Mouse (Mus musculus) telencephalon, adult 2 months (tissue): Measurements from ENCODE around the gene P3h3.

ENCODE experiments used
- DNase-seq: peaks from one replicate; pipeline ENCODE4 v3.0.0-alpha.2; 2011; ENCODE audit warnings: low read depth, low spot score

The P3h3 gene

GRCm38 (mm10) chr6:124865766-124866362, 8.3 kb upstream of the P3h3 start:
- DNase-seq: no peak

GRCm38 (mm10) chr6:124863658-124864298, 6.2 kb upstream of the P3h3 start, which contains the start of gene Gpr162:
Gene Gpr162, minus strand, starts transcription at chr6:124863983.
- peak; percentile 80 for DNase-seq

GRCm38 (mm10) chr6:124863125-124863657, 5.6 kb upstream of the P3h3 start:
- no peak for DNase-seq

- DNase-seq: peak; percentile 68
These were observed 5.0 kb upstream of the P3h3 start for GRCm38 (mm10) chr6:124862406-124863124.

DNA sequence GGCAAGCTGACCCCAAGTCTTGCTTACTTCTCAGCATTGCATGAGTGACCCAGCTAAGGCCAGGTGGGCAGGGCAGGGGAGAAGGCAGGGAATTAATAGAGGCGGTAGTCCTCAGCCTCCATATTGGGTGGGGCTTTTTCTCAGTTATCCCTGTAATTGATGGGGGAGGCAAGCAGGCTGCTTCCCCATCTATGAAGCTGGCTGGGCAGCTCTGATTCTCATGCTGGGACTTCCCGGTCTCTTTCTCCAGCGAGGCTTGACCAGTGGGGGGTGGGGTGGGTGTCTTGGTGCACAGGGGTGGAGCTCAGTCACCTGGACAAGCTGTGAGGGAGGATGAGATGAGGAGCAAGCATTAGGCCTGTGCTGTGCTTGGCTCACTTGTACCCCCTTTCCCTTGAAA, 4.2 kb upstream of the P3h3 start:
- no peak for DNase-seq

DNA sequence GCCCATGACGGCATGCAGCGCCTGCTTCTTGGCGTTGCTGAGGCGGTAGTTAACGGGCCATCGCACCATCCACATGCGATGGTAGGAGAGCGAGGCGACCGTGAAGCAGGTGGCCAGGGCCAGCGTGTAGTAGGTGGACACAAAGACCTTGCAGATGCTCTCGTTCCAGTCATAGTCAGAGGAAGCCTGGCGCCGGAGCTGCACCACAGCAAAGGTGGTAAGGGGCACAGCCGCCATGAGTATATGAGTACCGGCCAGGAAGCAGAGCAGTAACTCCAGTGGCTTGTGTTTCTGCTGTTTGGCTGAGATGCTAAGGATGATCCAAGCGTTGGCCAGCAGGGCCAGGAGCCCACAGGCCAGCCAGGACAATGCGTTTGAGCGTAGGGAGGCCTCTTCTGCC, 3.7 kb upstream of the P3h3 start:
- no peak for DNase-seq

- no peak for DNase-seq
These were observed 3.0 kb upstream of the P3h3 start for GRCm38 (mm10) chr6:124860511-124860910.

- peak; percentile 64 for DNase-seq
These were observed 2.2 kb upstream of the P3h3 start for GRCm38 (mm10) chr6:124859725-124860124.

DNA sequence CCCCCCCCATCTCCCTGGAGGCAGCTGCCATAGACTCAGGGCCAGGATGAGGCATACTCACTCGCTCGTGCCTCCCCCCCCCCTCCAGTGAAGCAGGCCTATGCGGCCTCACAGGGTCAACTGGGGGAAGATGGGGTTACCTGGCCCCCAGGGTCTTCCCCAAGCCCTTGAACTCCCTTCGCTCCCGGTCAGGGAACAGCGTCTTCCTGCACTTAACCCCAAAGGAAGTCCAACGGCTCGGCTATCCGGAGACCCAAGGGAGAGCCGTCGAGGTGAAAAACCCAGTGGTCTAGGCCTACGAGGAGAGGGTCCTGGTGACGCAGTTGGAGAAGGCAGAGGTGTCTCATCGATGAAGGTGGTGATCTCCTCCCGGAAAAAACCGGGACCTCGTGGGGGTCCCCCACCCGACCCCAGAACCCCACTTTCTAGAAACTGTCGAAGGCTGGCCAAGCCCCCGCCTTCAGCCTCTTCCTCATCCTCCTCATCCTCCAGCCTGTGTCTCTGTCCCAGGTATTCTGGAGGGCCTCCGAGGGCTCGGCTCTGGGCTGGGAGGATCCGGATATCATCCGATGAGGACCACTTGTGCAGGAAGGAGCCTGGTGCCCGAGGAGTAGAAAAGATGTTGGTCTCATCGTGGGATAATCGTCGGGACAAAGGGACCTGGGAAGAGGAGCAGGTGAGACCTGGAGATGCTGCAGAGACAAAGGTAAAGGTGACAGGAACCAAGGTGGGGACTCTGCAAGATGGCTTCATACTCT, 1.2 kb upstream of the P3h3 start:
- no peak for DNase-seq

- DNase-seq: no peak
These were observed 433 bp upstream of the P3h3 start for GRCm38 (mm10) chr6:124857840-124858530.

- peak; percentile 60 for DNase-seq
These were observed 1.2 kb downstream of the P3h3 start for GRCm38 (mm10) chr6:124856321-124856720.

- DNase-seq: no peak
These were observed 2.9 kb downstream of the P3h3 start for GRCm38 (mm10) chr6:124854647-124855046.

- no peak for DNase-seq
These were observed 7.0 kb downstream of the P3h3 start for GRCm38 (mm10) chr6:124850535-124850934.

DNA sequence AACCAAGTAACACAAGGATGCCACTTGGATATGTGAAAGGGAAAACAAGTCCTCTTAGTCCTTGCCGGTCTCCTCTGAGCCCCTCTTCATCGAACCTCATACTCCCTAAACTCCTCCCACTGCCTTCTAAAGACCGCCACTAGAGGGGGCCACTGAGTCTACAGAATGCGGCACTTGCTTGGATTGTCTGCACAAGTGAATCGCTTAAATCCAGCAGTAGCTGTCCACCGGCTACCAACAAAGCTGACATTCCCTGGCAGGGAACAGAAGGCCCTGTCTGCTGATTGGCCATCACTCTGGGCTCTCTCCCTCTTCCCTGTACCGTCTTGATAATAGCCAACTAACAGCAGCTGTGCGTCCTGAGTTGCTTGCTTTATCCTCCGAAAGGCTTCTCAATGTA, 10.2 kb downstream of the P3h3 start:
- DNase-seq: peak; percentile 78

DNA sequence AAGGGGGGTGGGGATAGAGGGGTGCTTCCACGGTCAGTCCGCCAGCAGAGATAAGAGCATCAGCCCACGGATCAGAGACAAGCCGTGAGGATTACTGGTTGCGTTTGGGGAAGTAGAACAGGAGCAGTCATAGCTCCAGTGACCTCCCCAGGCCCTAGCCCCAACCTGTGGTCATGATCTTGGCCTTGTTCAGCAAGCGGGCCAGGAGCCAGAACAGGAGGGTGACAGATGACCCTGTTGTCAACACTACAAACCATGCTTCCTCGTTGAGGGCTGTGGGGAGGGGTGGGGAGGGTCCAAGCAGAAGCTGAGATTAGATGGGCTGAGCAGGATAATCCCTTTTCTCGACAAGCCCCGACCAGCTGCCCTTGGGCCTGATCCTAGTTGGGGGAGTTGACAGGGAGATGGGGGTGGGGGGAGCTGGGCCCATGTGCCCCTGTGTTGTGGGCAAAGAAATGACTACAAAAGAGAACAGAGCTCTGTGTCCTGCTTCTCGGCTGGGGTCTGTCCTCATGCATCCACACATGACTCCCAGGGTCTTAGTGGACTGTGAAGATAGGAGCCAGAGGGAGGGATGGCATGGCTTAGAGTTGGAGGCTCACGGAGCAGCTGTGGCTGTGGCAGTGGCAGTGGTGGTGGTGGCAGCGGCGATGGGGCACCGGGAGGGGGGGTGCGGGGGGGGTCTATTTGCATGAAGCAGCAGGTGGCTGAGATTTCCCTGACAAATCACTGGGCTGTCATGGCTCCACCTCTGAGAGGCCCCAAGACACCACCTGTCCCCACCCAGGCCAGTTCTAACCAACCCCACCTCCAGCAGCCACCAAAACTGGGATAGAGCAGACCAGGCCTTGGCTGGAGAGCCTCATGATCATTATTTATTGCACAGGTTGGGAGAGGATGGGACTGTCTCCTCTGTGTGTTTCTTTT, 17.0 kb downstream of the P3h3 start, which contains the start of gene Gnb3:
Gene Gnb3, minus strand, starts transcription at position 35 of the 927 bp plus-strand sequence.
- no peak for DNase-seq

- no peak for DNase-seq
These were observed 17.7 kb downstream of the P3h3 start for GRCm38 (mm10) chr6:124839805-124840204.

- no peak for DNase-seq
These were observed 21.1 kb downstream of the P3h3 start for GRCm38 (mm10) chr6:124836411-124836810.

DNA sequence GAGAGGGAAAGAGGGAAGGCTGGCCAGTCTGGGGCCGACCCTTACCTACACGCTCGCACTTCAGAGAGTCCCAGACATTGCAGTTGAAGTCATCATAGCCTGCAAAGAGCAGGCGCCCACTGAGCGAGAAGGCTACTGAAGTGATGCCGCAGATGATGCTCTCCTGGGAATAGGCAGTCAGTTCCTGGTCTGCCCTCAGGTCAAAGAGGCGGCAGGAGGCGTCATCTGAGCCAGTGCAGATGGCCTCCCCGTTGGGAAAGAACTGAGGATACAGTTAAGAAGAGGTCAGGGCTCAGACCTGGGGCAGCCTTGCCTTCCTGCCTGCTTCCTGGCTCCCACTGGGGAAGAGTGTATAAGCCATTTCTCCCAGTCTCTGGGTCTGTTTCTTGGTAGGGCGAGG, 22.0 kb downstream of the P3h3 start:
- DNase-seq: no peak

- no peak for DNase-seq
These were observed 23.0 kb downstream of the P3h3 start for GRCm38 (mm10) chr6:124834512-124835081.

- no peak for DNase-seq
These were observed 25.9 kb downstream of the P3h3 start for GRCm38 (mm10) chr6:124831649-124832048.
